30 mouse cellular contexts compared by ENCODE assay signal in genomic region chr9:65131717-65132116, GRCm38 (mm10). TPM values are rescaled to one million over a fixed set of nuclear protein-coding genes. Genes with fewer than 3 reads are reported as not detected.
DNase-seq lines count a peak whose midpoint lies in the region; ATAC-seq lines count a peak whose summit lies in the region.
"Had no signal": no experiment of that assay in that cellular context is flagged by ENCODE, and none has a peak within 500 bp of the region (broad histone marks: within the 10 kb centered on the region; RNA-seq: fewer than 3 reads in every experiment).

No protein-coding gene starts in this region.

- H3K27me3 ChIP-seq in heart, embryonic 12.5 days (replicated peaks): peaks cover 26% of the 10 kb centered on the region
- H3K27me3 ChIP-seq in heart, embryonic 10.5 days (ENCODE audit: insufficient read depth, poor library complexity, severe bottlenecking): peaks cover 20% of the 10 kb centered on the region
- H3K27me3 ChIP-seq in kidney, embryonic 15.5 days: peaks cover 39% of the 10 kb centered on the region
- peaks cover 50% of the 10 kb centered on the region for H3K27me3 ChIP-seq in megakaryocyte, embryonic 14.5 days (replicated peaks)
- no peaks in the 10 kb centered on the region for H3K27me3 ChIP-seq in intestine, embryonic 15.5 days (replicated peaks)
- H3K27me3 ChIP-seq: embryonic facial prominence, embryonic 15.5 days had no signal

- peaks cover 9% of the 10 kb centered on the region for H3K4me1 ChIP-seq in heart, embryonic 12.5 days (replicated peaks)
- peaks cover 28% of the 10 kb centered on the region for H3K4me1 ChIP-seq in heart, embryonic 10.5 days
- peaks cover 15% of the 10 kb centered on the region for H3K4me1 ChIP-seq in kidney, embryonic 15.5 days
- H3K4me1 ChIP-seq in megakaryocyte, embryonic 14.5 days: peaks cover 61% of the 10 kb centered on the region
- no peaks in the 10 kb centered on the region for H3K4me1 ChIP-seq in intestine, embryonic 15.5 days (replicated peaks)

- no peak overlapping the region for H3K4me3 ChIP-seq in heart, embryonic 12.5 days
- H3K4me3 ChIP-seq in heart, embryonic 10.5 days: no peak overlapping the region
- no peak overlapping the region for H3K4me3 ChIP-seq in kidney, embryonic 15.5 days (replicated peaks)
- peak overlapping the region; percentile 68 for H3K4me3 ChIP-seq in megakaryocyte, embryonic 14.5 days (replicated peaks)
- no peak overlapping the region for H3K4me3 ChIP-seq in intestine, embryonic 15.5 days (replicated peaks)
- H3K4me3 ChIP-seq: embryonic facial prominence, embryonic 15.5 days; forebrain, embryonic 13.5 days; gastrocnemius, adult 2 months; heart, adult 2 months; hindbrain, embryonic 12.5 days; layer of hippocampus, adult 2 months; left cerebral cortex, adult 2 months; liver, embryonic 13.5 days; midbrain, embryonic 13.5 days; neural tube, embryonic 13.5 days had no signal

- DNase-seq in heart, embryonic 10.5 days (ENCODE audit: low spot score): no peak
- DNase-seq in kidney, postnatal 4 days: peak; percentile 33 to 37
- DNase-seq: adrenal gland, postnatal 25 days; cerebellum, adult 18-20 months; cerebellum, postnatal 10 days; gastrocnemius, adult 2 months; gastrocnemius, postnatal 36 days; heart, adult 2 months; heart, postnatal 14 days; kidney, adult 18-20 months; liver, embryonic 13.5 days; lung, adult 18-20 months; thymus, adult 2 months; thymus, postnatal 4 days had no signal

- 74% methylated on average over 5 of the region's 5 CpGs for WGBS in heart, embryonic 12.5 days
- 77% methylated on average over 5 of the region's 5 CpGs for WGBS in heart, embryonic 10.5 days
- 72% methylated on average over 5 of the region's 5 CpGs for WGBS in kidney, embryonic 15.5 days
- WGBS in intestine, embryonic 15.5 days: 83% methylated on average over 5 of the region's 5 CpGs

- no peak for ATAC-seq in heart, embryonic 12.5 days (ENCODE audit: insufficient number of reproducible peaks, low FRiP score)
- ATAC-seq in kidney, embryonic 15.5 days (replicated peaks; ENCODE audit: low FRiP score): no peak
- ATAC-seq in megakaryocyte, adult 5-6 weeks (ENCODE audit: poor library complexity, severe bottlenecking): no peak
- ATAC-seq in hematopoietic stem cell, adult 5-6 weeks (replicated peaks in 1 of 2; ENCODE audit: insufficient read depth in 1 of 2, low FRiP score in 2 of 2, low TSS enrichment in 1 of 2, low read depth in 1 of 2, poor library complexity in 2 of 2, severe bottlenecking in 2 of 2): peak; percentile 35 to 41; a peak in 2 of 4 replicates
- ATAC-seq in intestine, embryonic 15.5 days: no peak
- ATAC-seq: CD4-positive, CD25-positive, alpha-beta regulatory T cell, adult 4 months; forebrain, embryonic 13.5 days; inflammation-experienced regulatory T-cells, adult 6 months; midbrain, embryonic 13.5 days had no signal

- no peaks in the 10 kb centered on the region for H3K9me3 ChIP-seq in heart, embryonic 12.5 days (replicated peaks)
- H3K9me3 ChIP-seq in heart, embryonic 10.5 days: no peaks in the 10 kb centered on the region
- no peaks in the 10 kb centered on the region for H3K9me3 ChIP-seq in kidney, embryonic 15.5 days (replicated peaks)
- no peaks in the 10 kb centered on the region for H3K9me3 ChIP-seq in megakaryocyte, embryonic 14.5 days
- H3K9me3 ChIP-seq in intestine, embryonic 15.5 days: no peaks in the 10 kb centered on the region
- H3K9me3 ChIP-seq: embryonic facial prominence, embryonic 15.5 days; forebrain, embryonic 13.5 days; hindbrain, embryonic 12.5 days; liver, embryonic 13.5 days; midbrain, embryonic 13.5 days; neural tube, embryonic 13.5 days had no signal

- 0 out of 2 replicates have a peak overlapping the region, but pooled peaks have one; percentile 3 for H3K9ac ChIP-seq in heart, embryonic 12.5 days
- no peak overlapping the region for H3K9ac ChIP-seq in kidney, embryonic 15.5 days
- no peak overlapping the region for H3K9ac ChIP-seq in intestine, embryonic 15.5 days
- H3K9ac ChIP-seq: embryonic facial prominence, embryonic 15.5 days; forebrain, embryonic 13.5 days; hindbrain, embryonic 12.5 days; liver, embryonic 13.5 days; midbrain, embryonic 13.5 days; neural tube, embryonic 13.5 days had no signal

- H3K4me2 ChIP-seq in heart, embryonic 12.5 days: no peak overlapping the region
- no peak overlapping the region for H3K4me2 ChIP-seq in kidney, embryonic 15.5 days
- H3K4me2 ChIP-seq in intestine, embryonic 15.5 days (replicated peaks): no peak overlapping the region
- H3K4me2 ChIP-seq: embryonic facial prominence, embryonic 15.5 days; forebrain, embryonic 13.5 days; hindbrain, embryonic 12.5 days; liver, embryonic 13.5 days; midbrain, embryonic 13.5 days; neural tube, embryonic 13.5 days had no signal

- no peak overlapping the region for H3K27ac ChIP-seq in heart, embryonic 12.5 days (ENCODE audit: poor library complexity, severe bottlenecking)
- H3K27ac ChIP-seq in heart, embryonic 10.5 days: no peak overlapping the region
- H3K27ac ChIP-seq in kidney, embryonic 15.5 days: no peak overlapping the region
- H3K27ac ChIP-seq in intestine, embryonic 15.5 days: no peak overlapping the region
- H3K27ac ChIP-seq: embryonic facial prominence, embryonic 15.5 days; forebrain, embryonic 13.5 days; gastrocnemius, adult 2 months; heart, adult 2 months; hindbrain, embryonic 12.5 days; layer of hippocampus, adult 2 months; left cerebral cortex, adult 2 months; liver, embryonic 13.5 days; macrophage; midbrain, embryonic 13.5 days; neural tube, embryonic 13.5 days had no signal

- peaks cover 5% of the 10 kb centered on the region; the same call in 1 of the 2 replicates for H3K36me3 ChIP-seq in heart, embryonic 12.5 days
- H3K36me3 ChIP-seq in heart, embryonic 10.5 days: peaks cover 10% of the 10 kb centered on the region
- peaks cover 7% of the 10 kb centered on the region for H3K36me3 ChIP-seq in kidney, embryonic 15.5 days
- no peaks in the 10 kb centered on the region for H3K36me3 ChIP-seq in megakaryocyte, embryonic 14.5 days (replicated peaks; ENCODE audit: low read length)
- H3K36me3 ChIP-seq in intestine, embryonic 15.5 days: peaks cover 13% of the 10 kb centered on the region
- H3K36me3 ChIP-seq: liver, embryonic 13.5 days had no signal

RNA-seq across cellular contexts. Expression of gene Igdcc3, which starts 9.3 kb away (rescaled TPM):
- polyA plus RNA-seq in heart, embryonic 12.5 days (2016; fragmentation: Nextera tagmentation; extraction: Ambion mirVana): 4.8 and 5.5 TPM in 2 replicates
- 26.8 and 65.0 TPM in 2 replicates for polyA plus RNA-seq in heart, embryonic 10.5 days (2016; fragmentation: Nextera tagmentation; extraction: Ambion mirVana)
- polyA plus RNA-seq in kidney, embryonic 15.5 days (2015; fragmentation: Nextera tagmentation; extraction: Ambion mirVana): 3.5 and 4.2 TPM in 2 replicates
- polyA plus RNA-seq in megakaryocyte, embryonic 14.5 days (2012; ENCODE audit: insufficient read depth, low replicate concordance): not detected in 2 replicates
- not detected in 2 replicates for total RNA-seq in megakaryocyte, adult 5-6 weeks (2015)
- not detected in 2 replicates for total RNA-seq in megakaryocyte, adult 5-6 weeks (2017)
- not detected in 2 replicates for total RNA-seq in hematopoietic stem cell, adult 5-6 weeks (2017)
- 0.99 and 1.4 TPM in 2 replicates for polyA plus RNA-seq in intestine, embryonic 15.5 days (2015; fragmentation: Nextera tagmentation; extraction: Ambion mirVana)
- polyA plus RNA-seq: CD4-positive, CD25-positive, alpha-beta regulatory T cell, adult 4 months; inflammation-experienced regulatory T-cells, adult 6 months; macrophage had no signal

RNA-seq across cellular contexts. Expression of gene Igdcc4, which starts 30.4 kb away (rescaled TPM):
- polyA plus RNA-seq in heart, embryonic 12.5 days (2016; fragmentation: Nextera tagmentation; extraction: Ambion mirVana): 12.9 and 13.0 TPM in 2 replicates
- 7.5 and 10.8 TPM in 2 replicates for polyA plus RNA-seq in heart, embryonic 10.5 days (2016; fragmentation: Nextera tagmentation; extraction: Ambion mirVana)
- polyA plus RNA-seq in kidney, embryonic 15.5 days (2015; fragmentation: Nextera tagmentation; extraction: Ambion mirVana): 11.8 and 13.5 TPM in 2 replicates
- 0.08 TPM in 1 of 2 replicates, not detected in the other for polyA plus RNA-seq in megakaryocyte, embryonic 14.5 days (2012; ENCODE audit: insufficient read depth, low replicate concordance)
- 0.05 and 0.09 TPM in 2 replicates for total RNA-seq in megakaryocyte, adult 5-6 weeks (2015)
- total RNA-seq in megakaryocyte, adult 5-6 weeks (2017): not detected in 2 replicates
- total RNA-seq in hematopoietic stem cell, adult 5-6 weeks (2017): 1.4 and 1.6 TPM in 2 replicates
- 21.1 and 22.7 TPM in 2 replicates for polyA plus RNA-seq in intestine, embryonic 15.5 days (2015; fragmentation: Nextera tagmentation; extraction: Ambion mirVana)

Comparison
In these comparisons a context has a peak if more than half of its experiments do, and no peak if none do; other contexts are left out.
1. ATAC-seq: peak in hematopoietic stem cell, adult 5-6 weeks (2 of 2); none in heart, embryonic 12.5 days (single experiment), kidney, embryonic 15.5 days (single experiment), megakaryocyte, adult 5-6 weeks (single experiment) and intestine, embryonic 15.5 days (single experiment).